Mouse (Mus musculus) adrenal gland, adult 8-10 months (tissue): Measurements from ENCODE around the gene Thap7. TPM values are rescaled to one million over a fixed set of nuclear protein-coding genes. Genes with fewer than 3 reads are reported as not detected.

ENCODE experiments used
- DNase-seq: peaks from one replicate; pipeline ENCODE4 v3.0.0; 2022
- total RNA-seq, 4 experiments: library from RNA; stranded (reverse); gene quantifications; 2 replicates each; pipeline ENCODE4 v1.2.4; 2022

Gene Thap7
- total RNA-seq, 4 experiments from 2014 or later = 40.6 to 51.2 (median 45.5) TPM

DNA sequence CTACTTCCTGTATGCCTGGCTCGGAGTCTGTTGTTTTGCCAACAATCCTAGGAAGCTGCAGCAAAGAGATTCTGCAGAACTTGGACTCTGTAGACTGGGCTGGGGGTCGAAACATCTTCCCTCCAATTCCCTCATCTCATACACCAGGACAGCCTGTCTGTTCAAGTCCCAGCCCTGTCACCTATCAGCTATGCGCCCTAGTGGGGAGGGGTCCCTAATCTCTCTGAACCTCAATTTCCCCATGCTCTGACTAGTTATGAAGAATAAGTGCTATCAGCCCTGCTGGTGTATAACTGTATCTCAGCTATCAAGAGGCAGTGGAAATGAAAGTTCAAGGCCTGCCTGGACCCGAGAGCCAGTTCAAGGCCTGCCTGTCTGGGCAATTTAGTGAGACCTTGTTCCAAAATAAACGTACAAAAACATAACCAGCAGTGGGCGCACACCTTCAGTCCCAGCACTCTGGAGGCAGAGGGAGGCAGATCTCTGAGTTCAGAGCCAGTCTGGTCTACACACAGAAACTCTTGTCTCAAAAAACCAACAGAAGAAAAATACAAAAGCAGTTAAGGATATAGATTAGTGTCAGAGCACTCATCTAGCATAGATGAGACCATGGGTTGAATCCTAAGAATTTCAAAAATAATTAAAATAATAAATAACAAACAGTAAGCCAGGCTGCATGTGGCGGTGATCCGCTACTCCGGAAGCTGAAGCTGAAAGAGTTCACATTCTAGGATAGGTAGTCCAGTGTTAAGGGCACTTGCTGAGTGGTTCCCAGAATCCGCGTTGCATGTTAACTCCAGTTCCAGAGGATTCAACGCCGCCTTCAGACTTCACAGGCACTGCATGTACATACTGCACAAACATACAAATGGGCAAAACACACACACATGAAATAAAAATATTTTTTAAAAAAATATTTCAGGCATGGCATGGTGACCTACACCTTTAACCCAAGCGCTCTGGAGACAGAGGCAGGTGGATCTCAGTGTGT lies 42.2 kb downstream of the Thap7 start:
- peak; percentile 53 for DNase-seq

DNA sequence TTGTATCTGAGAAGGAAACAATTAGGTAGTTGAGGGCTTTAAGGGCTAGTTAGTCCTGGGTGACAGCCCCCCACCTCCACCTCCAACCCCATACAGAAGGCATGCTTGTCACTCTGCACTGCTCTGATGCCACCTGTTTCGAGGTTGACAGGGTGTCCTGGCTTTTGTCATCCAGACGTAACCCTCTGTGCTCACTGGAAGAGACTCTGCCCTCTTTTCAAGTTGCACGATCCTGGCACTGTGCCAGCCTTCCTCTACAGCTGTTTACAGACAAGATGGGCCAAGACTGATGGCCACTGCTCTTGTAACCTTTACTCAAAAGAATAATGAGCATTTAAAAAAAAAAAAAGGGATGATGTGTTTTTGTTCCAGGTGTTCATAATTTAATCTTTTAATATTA lies 44.4 kb downstream of the Thap7 start:
- peak; percentile 33 for DNase-seq

DNA sequence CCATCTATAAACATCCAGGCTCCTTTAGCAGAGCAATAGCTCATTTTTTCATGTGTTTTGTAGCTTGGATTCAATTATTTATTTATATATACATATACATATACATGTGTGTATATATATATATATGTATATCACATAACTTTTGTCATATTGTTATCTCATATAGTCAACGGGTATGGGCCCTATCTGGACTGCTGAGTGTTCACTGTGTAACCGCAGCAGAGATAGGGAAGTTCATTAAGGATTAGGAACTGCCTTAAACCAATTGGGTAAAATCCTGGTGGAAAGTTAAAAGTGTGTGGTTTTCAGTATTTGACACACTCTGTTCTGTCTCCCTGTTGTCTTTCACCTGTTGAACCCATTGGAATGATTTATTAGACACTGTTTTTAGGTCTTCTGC lies 49.5 kb downstream of the Thap7 start:
- DNase-seq = no peak

DNA sequence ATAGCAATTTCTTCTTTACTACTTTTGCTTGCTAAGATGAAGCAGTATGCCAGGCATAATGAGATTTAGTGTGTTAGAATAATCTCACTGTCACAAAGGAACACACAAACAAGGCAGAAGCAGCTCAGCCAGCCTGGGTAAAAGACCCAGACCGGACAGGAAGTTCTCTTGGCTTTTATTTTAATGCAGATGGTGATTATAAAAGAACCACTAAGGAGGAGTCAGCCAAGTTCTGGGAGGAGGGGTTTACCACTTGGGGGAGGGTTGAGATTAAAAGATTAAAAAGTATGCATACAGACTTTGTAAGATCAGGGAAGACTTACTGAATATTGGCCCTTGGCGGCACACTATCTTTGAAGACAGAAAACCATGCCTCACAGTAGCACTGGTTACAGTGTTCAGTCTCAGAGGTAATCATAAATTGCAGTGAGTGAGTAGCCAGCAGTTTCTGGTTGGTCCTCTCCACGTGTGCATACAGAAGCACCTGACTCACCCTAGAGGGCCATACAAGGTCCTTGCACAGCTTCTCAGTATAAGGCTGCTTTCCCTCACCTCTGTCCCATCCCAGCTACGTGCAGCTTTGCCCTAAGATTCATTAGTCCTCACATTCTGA lies 52.5 kb downstream of the Thap7 start:
- DNase-seq = no peak

Other genes starting within 250 kb of the Thap7 start
- under 1 TPM; 0.15 to 0.52 (median 0.35) TPM for gene Serpind1, start 199.8 kb downstream of the Thap7 start, total RNA-seq
- gene Snap29, start 125.2 kb downstream of the Thap7 start, total RNA-seq = 10 to 100 TPM; 26.7 to 32.4 (median 29.4) TPM
- 100 to 1,000 TPM in 2 of 4 experiments, 10 to 100 TPM in 2; 86.3 to 111 (median 102) TPM for gene Pi4ka, start 124.8 kb downstream of the Thap7 start, total RNA-seq
- gene Crkl, start 79.1 kb downstream of the Thap7 start, total RNA-seq = 10 to 100 TPM; 27.7 to 38.9 (median 36.1) TPM
- gene Aifm3, start 41.5 kb downstream of the Thap7 start, total RNA-seq = 10 to 100 TPM in 3 of 4 experiments, 1 to 10 TPM in 1; 7.9 to 47.0 (median 29.0) TPM
- 100 to 1,000 TPM in 2 of 4 experiments, 10 to 100 TPM in 2; 64.4 to 118 (median 88.8) TPM for gene Lztr1, start 22.4 kb downstream of the Thap7 start, total RNA-seq
- gene Lrrc74b, start 30.1 kb upstream of the Thap7 start, total RNA-seq = under 1 TPM in 3 of 4 experiments, not detected in 1; 0.12 to 0.46 (median 0.34) TPM
- gene P2rx6, start 30.7 kb upstream of the Thap7 start, total RNA-seq = 1 to 10 TPM in 2 of 4 experiments, under 1 TPM in 2; 0.55 to 2.9 (median 1.6) TPM
- gene Slc7a4, start 52.1 kb upstream of the Thap7 start, total RNA-seq = 10 to 100 TPM in 3 of 4 experiments, 1 to 10 TPM in 1; 7.9 to 47.4 (median 28.9) TPM
- 10 to 100 TPM; 33.4 to 48.2 (median 40.4) TPM for gene Smpd4, start 88.2 kb upstream of the Thap7 start, total RNA-seq
- gene Ccdc74a, start 115.3 kb upstream of the Thap7 start, total RNA-seq = 1 to 10 TPM in 3 of 4 experiments, under 1 TPM in 1; 0.81 to 3.8 (median 2.1) TPM
- 10 to 100 TPM; 54.1 to 95.8 (median 62.0) TPM for gene Med15, start 201.8 kb upstream of the Thap7 start, total RNA-seq
- gene Klhl22, start 228.5 kb upstream of the Thap7 start, total RNA-seq = 10 to 100 TPM; 40.5 to 65.6 (median 50.8) TPM